11 mouse cellular contexts compared by ENCODE assay signal in genomic region chr10:19518763-19519162, GRCm38 (mm10).
DNase-seq lines count a peak whose midpoint lies in the region; ATAC-seq and TF ChIP-seq lines count a peak whose summit lies in the region.
"Had no signal": no experiment of that assay in that cellular context is flagged by ENCODE, and none has a peak within 500 bp of the region (broad histone marks: within the 10 kb centered on the region; RNA-seq: fewer than 3 reads in every experiment).

No protein-coding gene starts in this region.

- 23% methylated on average over 6 of the region's 6 CpGs for WGBS in limb, embryonic 14.5 days
- 12% methylated on average over 6 of the region's 6 CpGs for WGBS in limb, embryonic 10.5 days

- H3K36me3 ChIP-seq in limb, embryonic 14.5 days (ENCODE audit: control insufficient read depth, insufficient read depth, low read length): no peaks in the 10 kb centered on the region
- H3K36me3 ChIP-seq in limb, embryonic 10.5 days: no peaks in the 10 kb centered on the region
- H3K36me3 ChIP-seq: embryonic facial prominence, embryonic 12.5 days; neural tube, embryonic 13.5 days had no signal

- no peak for ATAC-seq in limb, embryonic 14.5 days (ENCODE audit: low FRiP score, low read depth)
- peak; percentile 39; the same call in 1 of the 2 replicates for ATAC-seq in megakaryocyte, adult 5-6 weeks (ENCODE audit: poor library complexity, severe bottlenecking)
- no peak for ATAC-seq in granulocyte monocyte progenitor cell, adult 5-6 weeks (replicated peaks; ENCODE audit: poor library complexity, severe bottlenecking)

- no peaks in the 10 kb centered on the region; the same call in 1 of the 2 replicates for H3K4me1 ChIP-seq in limb, embryonic 14.5 days (ENCODE audit: control insufficient read depth, insufficient read depth, low read length)
- H3K4me1 ChIP-seq in limb, embryonic 10.5 days: no peaks in the 10 kb centered on the region
- H3K4me1 ChIP-seq: embryonic facial prominence, embryonic 12.5 days; neural tube, embryonic 13.5 days had no signal

- no peak for TF ChIP-seq POLR2A in limb, embryonic 14.5 days (IDR thresholded peaks at IDR 0.05; ENCODE audit: borderline replicate concordance, extremely low read depth, insufficient read depth, insufficient read length)

- no peak overlapping the region for H3K27ac ChIP-seq in limb, embryonic 14.5 days (replicated peaks; ENCODE audit: low read depth, low read length)
- H3K27ac ChIP-seq in limb, embryonic 10.5 days: no peak overlapping the region
- H3K27ac ChIP-seq: embryonic facial prominence, embryonic 12.5 days; neural tube, embryonic 13.5 days had no signal

- no peak overlapping the region for H3K4me3 ChIP-seq in limb, embryonic 14.5 days (replicated peaks; ENCODE audit: low read length)
- H3K4me3 ChIP-seq in limb, embryonic 10.5 days: no peak overlapping the region
- H3K4me3 ChIP-seq: embryonic facial prominence, embryonic 12.5 days; neural tube, embryonic 13.5 days had no signal

- peak; percentile 19 for DNase-seq in cerebellum, adult 9-10 months
- no peak for DNase-seq in cerebellum, postnatal 4 days (ENCODE audit: low spot score in 2 of 2)
- DNase-seq in limb, embryonic 14.5 days (ENCODE audit: low spot score): peak; percentile 53
- DNase-seq in limb, embryonic 10.5 days (ENCODE audit: low spot score): no peak
- DNase-seq in NIH3T3 (ENCODE audit: low read depth): peak; percentile 78
- no peak for DNase-seq in kidney, postnatal 4 days
- DNase-seq: thymus, adult 18-20 months had no signal

- H3K4me2 ChIP-seq in limb, embryonic 14.5 days (replicated peaks; ENCODE audit: low read depth, low read length, severe bottlenecking): no peak overlapping the region
- H3K4me2 ChIP-seq: embryonic facial prominence, embryonic 12.5 days; neural tube, embryonic 13.5 days had no signal

- no peak overlapping the region for H3K9ac ChIP-seq in limb, embryonic 14.5 days (ENCODE audit: low read depth, low read length, severe bottlenecking)
- H3K9ac ChIP-seq: embryonic facial prominence, embryonic 12.5 days; neural tube, embryonic 13.5 days had no signal

- H3K27me3 ChIP-seq in limb, embryonic 14.5 days (ENCODE audit: control insufficient read depth, insufficient read depth, low read length): no peaks in the 10 kb centered on the region
- no peaks in the 10 kb centered on the region for H3K27me3 ChIP-seq in limb, embryonic 10.5 days (ENCODE audit: low read depth, poor library complexity, severe bottlenecking)
- H3K27me3 ChIP-seq: embryonic facial prominence, embryonic 12.5 days had no signal

- H3K9me3 ChIP-seq in limb, embryonic 14.5 days (ENCODE audit: control insufficient read depth, low read length): no peaks in the 10 kb centered on the region
- no peaks in the 10 kb centered on the region for H3K9me3 ChIP-seq in limb, embryonic 10.5 days (replicated peaks)
- H3K9me3 ChIP-seq: embryonic facial prominence, embryonic 12.5 days; neural tube, embryonic 13.5 days had no signal

Comparison
In these comparisons a context has a peak if more than half of its experiments do, and no peak if none do; other contexts are left out.
1. DNase-seq: peak in cerebellum, adult 9-10 months (single experiment), limb, embryonic 14.5 days (single experiment) and NIH3T3 (single experiment); none in cerebellum, postnatal 4 days (0 of 2), limb, embryonic 10.5 days (single experiment) and kidney, postnatal 4 days (0 of 2).